Mouse (Mus musculus): ENCODE data around the gene Gm5294. TPM values are rescaled to one million over a fixed set of nuclear protein-coding genes. Genes with fewer than 3 reads are reported as not detected.

Gm5294 gene
- total RNA-seq (2014; fragmentation: Nextera tagmentation) (not detected in 2 replicates), total RNA-seq (2017) (not detected in 2 replicates)

DNA sequence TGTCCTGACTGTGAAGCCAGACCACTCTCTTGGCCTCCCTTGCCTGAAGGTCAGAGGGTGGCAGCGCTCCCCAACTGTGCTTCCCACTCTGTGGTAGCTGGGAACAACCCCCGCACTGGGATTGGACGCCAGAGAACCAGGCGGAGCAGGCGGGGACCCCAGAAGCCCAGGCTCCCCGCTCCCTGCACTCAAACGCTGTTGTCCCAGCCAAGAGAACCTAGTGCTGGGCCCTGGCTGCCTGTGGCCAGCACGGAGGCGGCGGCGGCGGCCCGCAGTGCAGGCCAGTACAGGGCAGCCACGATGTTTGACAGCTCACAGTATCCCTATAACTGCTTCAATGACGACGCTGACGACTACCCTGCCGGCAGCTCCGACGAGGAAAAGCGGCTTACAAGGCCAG is at the start of gene Gm5294:
Gm5294 (plus strand) TSS at position 301 of the 400 bp plus-strand sequence.
- no peak for ATAC-seq (replicated peaks; ENCODE audit: low FRiP score, low TSS enrichment, poor library complexity, severe bottlenecking)

DNA sequence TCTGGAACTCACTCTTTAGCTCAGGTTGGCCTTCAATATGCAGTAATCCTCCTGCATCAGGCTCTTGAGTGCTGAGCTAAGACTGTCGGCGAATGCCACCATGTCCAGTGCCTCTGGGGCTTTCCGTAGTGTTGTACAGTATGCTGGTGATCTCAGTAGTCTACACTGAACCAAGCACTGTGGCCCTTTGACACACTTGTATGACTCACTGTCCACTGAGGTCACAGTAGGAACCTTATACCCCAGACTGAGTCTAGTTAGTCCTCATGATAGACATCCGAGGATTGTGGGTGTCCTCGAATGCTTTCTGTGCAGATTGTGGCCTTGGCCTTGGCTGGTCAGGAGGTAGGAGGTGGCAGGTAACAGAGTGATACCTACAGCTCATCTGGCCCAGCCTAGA is 44.8 kb upstream of the Gm5294 start:
- no peak for ATAC-seq (replicated peaks; ENCODE audit: low FRiP score, low TSS enrichment, poor library complexity, severe bottlenecking)

- no peak for ATAC-seq (replicated peaks; ENCODE audit: low FRiP score, low TSS enrichment, poor library complexity, severe bottlenecking)
Observed at GRCm38 (mm10) chr5:138776346-138776745, 43.5 kb upstream of the Gm5294 start.

- no peak for ATAC-seq (replicated peaks; ENCODE audit: low FRiP score, low TSS enrichment, poor library complexity, severe bottlenecking)
Observed at GRCm38 (mm10) chr5:138778731-138779463, 41.0 kb upstream of the Gm5294 start.

GRCm38 (mm10) chr5:138779655-138780054 is 40.2 kb upstream of the Gm5294 start:
- no peak for ATAC-seq (replicated peaks; ENCODE audit: low FRiP score, low TSS enrichment, poor library complexity, severe bottlenecking)

- ATAC-seq (replicated peaks; ENCODE audit: low FRiP score, low TSS enrichment, poor library complexity, severe bottlenecking) = no peak
Observed at GRCm38 (mm10) chr5:138782697-138783096, 37.2 kb upstream of the Gm5294 start.

GRCm38 (mm10) chr5:138783181-138783580 is 36.7 kb upstream of the Gm5294 start:
- ATAC-seq (replicated peaks; ENCODE audit: low FRiP score, low TSS enrichment, poor library complexity, severe bottlenecking) = no peak

GRCm38 (mm10) chr5:138785986-138786515 is 33.8 kb upstream of the Gm5294 start:
- no peak for ATAC-seq (replicated peaks; ENCODE audit: low FRiP score, low TSS enrichment, poor library complexity, severe bottlenecking)

GRCm38 (mm10) chr5:138787648-138788047 is 32.2 kb upstream of the Gm5294 start:
- no peak for ATAC-seq (replicated peaks; ENCODE audit: low FRiP score, low TSS enrichment, poor library complexity, severe bottlenecking)

DNA sequence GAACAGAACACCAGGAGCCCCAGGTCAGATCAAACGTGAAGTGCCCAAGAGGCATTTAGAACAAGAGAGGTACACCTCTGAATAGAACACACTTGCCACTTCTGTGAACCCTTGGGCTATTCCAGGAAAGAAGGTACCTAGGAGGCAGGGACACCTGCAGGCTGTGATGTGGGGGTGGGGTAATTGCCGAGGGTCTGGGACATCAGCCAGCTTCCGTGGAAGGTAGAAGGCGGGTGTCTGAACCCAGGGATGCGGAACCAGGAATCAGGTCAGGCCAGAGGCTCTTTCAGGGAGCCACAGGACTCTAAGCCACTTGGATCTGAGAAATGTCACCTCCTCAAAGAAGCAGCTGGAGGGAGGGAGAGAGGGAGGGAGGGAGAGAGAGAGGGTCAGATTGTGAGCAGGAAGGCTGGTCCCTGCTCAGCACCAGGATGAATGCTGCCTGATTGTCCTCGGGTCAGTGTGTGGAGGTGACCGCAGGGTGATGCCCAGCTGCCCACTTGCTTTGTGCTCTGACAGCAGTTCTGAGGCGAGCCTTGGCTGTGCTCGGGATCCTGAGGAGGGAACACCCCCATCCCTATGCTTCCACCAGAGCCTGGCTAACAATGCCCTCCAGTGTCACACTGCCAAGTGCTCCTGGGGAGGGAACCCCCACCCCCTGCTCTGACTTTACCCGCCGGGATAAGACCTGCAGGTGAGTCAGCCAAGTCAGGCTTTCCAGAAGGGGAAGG is 31.2 kb upstream of the Gm5294 start:
- no peak for ATAC-seq (replicated peaks; ENCODE audit: low FRiP score, low TSS enrichment, poor library complexity, severe bottlenecking)

GRCm38 (mm10) chr5:138790954-138791480 is 28.9 kb upstream of the Gm5294 start:
- no peak for ATAC-seq (replicated peaks; ENCODE audit: low FRiP score, low TSS enrichment, poor library complexity, severe bottlenecking)

DNA sequence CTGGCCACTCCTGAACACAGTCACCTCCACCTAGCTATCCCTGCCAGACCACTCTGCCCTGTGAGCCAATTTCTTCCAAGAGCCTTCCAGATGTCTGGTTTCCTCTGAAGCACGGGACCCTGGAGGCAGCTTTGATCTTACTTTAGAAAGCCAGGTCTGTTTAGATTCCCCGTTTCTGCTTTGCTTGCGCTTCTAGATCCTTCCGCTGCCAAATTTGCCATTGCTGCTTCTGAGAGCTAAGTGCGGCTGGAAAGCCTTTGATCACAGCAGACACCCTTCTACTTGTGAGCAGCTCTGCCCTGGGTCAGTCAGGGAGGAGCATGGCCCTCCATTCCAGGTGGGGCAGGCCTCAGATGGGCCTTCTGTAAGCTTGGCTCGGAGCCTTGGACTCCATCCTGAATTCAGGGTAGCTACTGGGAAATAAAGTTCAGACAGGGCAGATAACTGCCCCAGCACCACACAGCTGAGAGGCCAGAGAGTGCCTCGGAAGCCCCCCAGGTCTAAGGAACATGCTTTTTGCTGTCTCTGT is 18.2 kb upstream of the Gm5294 start:
- ATAC-seq (replicated peaks; ENCODE audit: low FRiP score, low TSS enrichment, poor library complexity, severe bottlenecking) = no peak

DNA sequence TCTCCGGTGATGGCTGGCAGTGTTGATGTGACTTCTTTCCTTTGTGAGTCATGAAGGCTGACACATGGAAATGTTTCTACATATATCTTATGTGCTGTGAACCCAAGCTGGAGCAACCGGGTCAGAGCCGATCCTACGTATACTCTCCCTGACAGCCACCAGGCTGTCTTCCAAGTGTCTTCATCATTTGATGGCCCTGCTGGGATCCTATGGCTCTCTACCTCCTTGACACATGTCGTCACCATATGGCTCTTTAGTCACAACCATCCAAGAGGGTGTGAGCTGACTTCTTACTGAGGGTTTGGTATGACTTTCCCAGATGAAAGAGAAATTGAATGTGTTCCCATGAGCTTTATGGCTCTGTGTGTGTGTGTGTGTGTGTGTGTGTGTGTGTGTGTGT is 15.6 kb upstream of the Gm5294 start:
- ATAC-seq (replicated peaks; ENCODE audit: low FRiP score, low TSS enrichment, poor library complexity, severe bottlenecking) = no peak

GRCm38 (mm10) chr5:138809767-138810166 is 10.1 kb upstream of the Gm5294 start:
- no peak for ATAC-seq (replicated peaks; ENCODE audit: low FRiP score, low TSS enrichment, poor library complexity, severe bottlenecking)

DNA sequence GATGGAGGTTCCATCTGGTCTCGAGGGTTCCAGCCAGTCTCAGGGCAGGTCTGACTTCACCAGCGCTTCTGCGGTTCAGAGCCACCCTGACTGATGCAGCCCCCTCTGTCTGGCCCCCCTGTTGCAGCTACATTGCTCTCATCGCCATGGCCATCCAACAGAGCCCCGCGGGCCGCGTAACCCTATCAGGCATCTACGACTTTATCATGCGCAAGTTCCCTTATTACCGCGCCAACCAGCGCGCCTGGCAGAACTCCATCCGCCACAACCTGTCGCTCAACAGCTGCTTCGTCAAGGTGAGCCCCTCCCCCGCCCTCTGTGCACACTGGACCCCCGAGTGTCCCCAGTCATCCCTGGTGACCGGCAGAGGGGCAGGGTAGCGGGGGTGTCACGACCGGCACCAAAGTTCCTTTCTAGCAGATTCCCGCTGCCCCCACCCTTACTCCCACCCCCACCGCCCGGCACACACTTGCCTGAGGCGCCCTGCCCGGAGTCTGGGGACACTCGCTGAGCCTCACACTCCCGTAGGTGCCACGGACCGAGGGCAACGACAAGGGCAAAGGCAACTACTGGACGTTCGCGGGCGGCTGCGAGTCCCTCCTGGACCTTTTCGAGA is 945 bp downstream of the Gm5294 start:
- ATAC-seq (replicated peaks; ENCODE audit: low FRiP score, low TSS enrichment, poor library complexity, severe bottlenecking) = no peak

GRCm38 (mm10) chr5:138825090-138825489 is 5.2 kb downstream of the Gm5294 start:
- no peak for ATAC-seq (replicated peaks; ENCODE audit: low FRiP score, low TSS enrichment, poor library complexity, severe bottlenecking)

GRCm38 (mm10) chr5:138833406-138833805 is 13.5 kb downstream of the Gm5294 start:
- no peak for ATAC-seq (replicated peaks; ENCODE audit: low FRiP score, low TSS enrichment, poor library complexity, severe bottlenecking)

- ATAC-seq (replicated peaks; ENCODE audit: low FRiP score, low TSS enrichment, poor library complexity, severe bottlenecking) = no peak
Observed at GRCm38 (mm10) chr5:138834910-138835309, 15.0 kb downstream of the Gm5294 start.

DNA sequence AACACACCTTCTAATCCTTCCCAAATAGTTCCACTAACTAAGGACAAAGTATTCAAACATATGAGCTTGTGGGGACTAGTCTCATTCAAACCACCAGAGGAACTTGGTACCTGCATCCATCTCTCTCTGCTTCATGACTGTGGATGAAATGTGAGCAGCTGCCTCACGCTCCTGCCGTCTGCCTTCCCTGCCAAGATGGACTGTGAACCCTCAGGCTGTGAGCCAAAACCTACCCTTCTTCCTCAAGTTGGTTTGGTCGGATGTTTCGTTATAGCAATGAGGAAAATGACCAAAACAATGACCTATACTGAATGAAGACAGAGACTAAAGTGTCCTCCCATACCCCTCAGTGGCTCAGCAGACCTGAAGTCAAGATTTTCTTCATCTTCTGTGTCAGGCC is 21.1 kb downstream of the Gm5294 start:
- ATAC-seq (replicated peaks; ENCODE audit: low FRiP score, low TSS enrichment, poor library complexity, severe bottlenecking) = no peak
